Mouse (Mus musculus) heart, embryonic 16.5 days (tissue): ENCODE data around the gene Tm4sf20. TPM values are rescaled to one million over a fixed set of nuclear protein-coding genes. Genes with fewer than 3 reads are reported as not detected.

Source experiments
- ATAC-seq: fragments of 200-750 bp; cut with Nextera tagmentation; replicated peaks from 2 replicates; pipeline ENCODE4 v1.8.0; 2017; ENCODE audit warnings: moderate number of reproducible peaks; ENCODE audit not compliant: insufficient read depth, low FRiP score; ENCODE audit errors: extremely low read depth
- H3K27ac ChIP-seq: fragments of 300-500 bp; sonication (generic); 2 replicates; pipeline ENCODE4 v1.5.1; 2014; ENCODE audit warnings: mild to moderate bottlenecking, low read length, control low read depth, moderate library complexity
- H3K27me3 ChIP-seq: fragments of 300-500 bp; sonication (generic); 2 replicates; pipeline ENCODE4 v1.6.1; 2014; ENCODE audit warnings: low read length, mixed read lengths; ENCODE audit not compliant: control insufficient read depth, insufficient read depth
- H3K36me3 ChIP-seq: fragments of 300-500 bp; sonication (generic); 2 replicates; pipeline ENCODE4 v1.6.1; 2014; ENCODE audit not compliant: control insufficient read depth, insufficient read depth
- H3K4me1 ChIP-seq: fragments of 300-500 bp; sonication (generic); 2 replicates; pipeline ENCODE4 v1.6.1; 2014; ENCODE audit warnings: low read length, mixed read lengths; ENCODE audit not compliant: control insufficient read depth, insufficient read depth
- H3K4me2 ChIP-seq: fragments of 300-500 bp; sonication (generic); 2 replicates; pipeline ENCODE4 v1.6.1; 2014; ENCODE audit warnings: low read depth, mild to moderate bottlenecking, control low read depth, low read length
- H3K4me3 ChIP-seq: fragments of 300-500 bp; sonication (generic); 2 replicates; pipeline ENCODE4 v1.5.1; 2014; ENCODE audit warnings: mild to moderate bottlenecking, control low read depth, low read length
- H3K9ac ChIP-seq: fragments of 300-500 bp; sonication (generic); 2 replicates; pipeline ENCODE4 v1.6.1; 2014; ENCODE audit warnings: low read length, control low read depth
- H3K9me3 ChIP-seq: fragments of 300-500 bp; sonication (generic); replicated peaks from 2 replicates; pipeline ENCODE4 v1.6.1; 2016; ENCODE audit warnings: low read length; ENCODE audit not compliant: control insufficient read depth
- WGBS: fragments of 180-500 bp; shearing (Covaris S2); extraction: QIAGEN DNeasy Blood & Tissue Kit; methylation state at CpG from one replicate; pipeline ENCODE4 v1.1.7; 2014; 5-methylcytosine and 5-hydroxymethylcytosine counted together
- polyA plus RNA-seq: library from polyadenylated mRNA; unstranded; fragments of >200 nt; fragmentation: Nextera tagmentation; extraction: Ambion mirVana; gene quantifications from 2 replicates; pipeline ENCODE4 v1.2.1, GENCODE M21; 2015

The Tm4sf20 gene
- polyA plus RNA-seq, 1 experiment from 2014 or later: 0.67 TPM

DNA sequence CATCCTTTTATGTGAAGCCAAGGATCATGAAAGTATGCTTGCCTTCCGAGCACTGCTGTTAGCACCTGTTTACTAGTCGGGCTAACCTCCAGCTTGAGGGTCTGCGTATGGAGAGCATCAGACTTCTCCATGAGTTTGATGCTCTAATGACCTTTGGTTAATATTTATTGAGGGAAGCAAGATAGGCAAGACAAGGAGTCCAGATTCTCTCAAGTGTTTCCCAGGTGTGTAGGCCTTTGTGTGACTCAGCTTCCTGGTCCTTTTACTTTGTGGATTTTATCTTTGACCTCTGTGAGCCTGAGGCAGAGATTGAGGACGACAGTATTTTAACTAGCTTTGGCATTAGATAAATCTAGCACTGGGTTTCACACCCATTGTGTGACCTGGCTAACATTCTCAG lies 1.6 kb downstream of the Tm4sf20 start:
- no peak for ATAC-seq

DNA sequence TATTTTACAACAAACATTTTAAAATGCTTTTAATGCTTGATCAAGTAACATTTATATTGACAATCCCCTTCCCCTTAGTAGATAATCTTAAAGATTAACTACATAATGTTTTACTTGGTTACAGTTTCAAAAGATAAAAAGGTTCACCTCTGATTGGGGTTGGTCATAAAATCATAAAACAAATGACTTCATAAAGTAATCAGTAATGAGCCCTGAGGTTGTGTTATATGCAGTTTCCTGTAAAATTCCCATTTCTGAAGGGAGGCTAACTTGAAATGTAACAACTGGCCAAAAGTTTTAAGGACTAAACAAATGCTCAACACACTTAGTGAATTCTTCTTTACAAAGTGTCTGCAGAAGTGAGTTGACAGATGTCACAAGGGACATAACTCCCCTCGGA lies 2.0 kb downstream of the Tm4sf20 start:
- Histone ChIP-seq H3K4me1 (peaks cover 3% of the 10 kb centered on the region; the same call in 1 of the 2 replicates), H3K27me3 (no peaks in the 10 kb centered on the region)
- WGBS: 18% methylated on average over 1 of the region's 1 CpGs

More for the DNA sequence above, 1.6 kb downstream of the Tm4sf20 start:
- Histone ChIP-seq H3K36me3 (peaks cover 7% of the 10 kb centered on the region), H3K9me3 (no peaks in the 10 kb centered on the region), H3K27ac (no peak overlapping the region), H3K9ac (no peak overlapping the region), H3K4me2 (no peak overlapping the region), H3K27me3 (no peaks in the 10 kb centered on the region), H3K4me3 (no peak overlapping the region), H3K4me1 (peaks cover 3% of the 10 kb centered on the region; the same call in 1 of the 2 replicates)
- 40% methylated on average over 4 of the region's 4 CpGs for WGBS

GRCm38 (mm10) chr1:82762274-82762673 lies 6.0 kb downstream of the Tm4sf20 start:
- WGBS: 81% methylated on average over 1 of the region's 1 CpGs
- H3K27me3 ChIP-seq: no peaks in the 10 kb centered on the region
- no peak for ATAC-seq
- H3K27ac ChIP-seq: no peak overlapping the region
- no peak overlapping the region for H3K4me2 ChIP-seq
- peaks cover 7% of the 10 kb centered on the region for H3K36me3 ChIP-seq
- H3K9me3 ChIP-seq: no peaks in the 10 kb centered on the region
- H3K4me1 ChIP-seq: peaks cover 3% of the 10 kb centered on the region; the same call in 1 of the 2 replicates
- no peak overlapping the region for H3K4me3 ChIP-seq
- H3K9ac ChIP-seq: no peak overlapping the region

More for the DNA sequence above, 2.0 kb downstream of the Tm4sf20 start:
- Histone ChIP-seq H3K9ac (no peak overlapping the region), H3K4me3 (no peak overlapping the region), H3K27ac (no peak overlapping the region), H3K36me3 (peaks cover 7% of the 10 kb centered on the region), H3K4me2 (no peak overlapping the region), H3K9me3 (no peaks in the 10 kb centered on the region)
- no peak for ATAC-seq

- Histone ChIP-seq H3K4me3 (no peak overlapping the region), H3K27ac (no peak overlapping the region), H3K9ac (no peak overlapping the region), H3K36me3 (peaks cover 7% of the 10 kb centered on the region), H3K27me3 (no peaks in the 10 kb centered on the region), H3K4me1 (peaks cover 2% of the 10 kb centered on the region; the same call in 1 of the 2 replicates), H3K4me2 (no peak overlapping the region), H3K9me3 (no peaks in the 10 kb centered on the region)
- no peak for ATAC-seq
- WGBS: 86% methylated on average over 8 of the region's 8 CpGs
Measured at GRCm38 (mm10) chr1:82761454-82762169, 6.6 kb downstream of the Tm4sf20 start.

DNA sequence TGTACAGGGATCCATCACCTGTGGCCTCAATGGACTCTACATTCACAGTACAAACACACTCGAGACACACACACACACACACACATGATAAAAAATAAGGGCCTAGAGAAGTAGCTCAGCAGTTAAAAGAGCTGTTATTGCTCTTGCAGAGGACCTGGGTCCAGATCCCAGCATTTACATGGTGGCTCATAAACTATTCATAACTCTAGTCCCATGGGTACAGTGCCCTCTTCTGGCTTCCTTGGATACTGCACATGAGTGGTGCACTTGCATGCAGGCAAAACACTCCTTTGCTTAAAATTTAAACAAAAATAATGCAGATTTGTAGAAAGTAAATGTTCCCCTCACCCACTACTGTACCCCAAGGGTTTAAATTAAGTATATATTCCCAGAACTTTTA lies 8.7 kb downstream of the Tm4sf20 start:
- no peak for ATAC-seq
- peaks cover 20% of the 10 kb centered on the region for H3K36me3 ChIP-seq
- WGBS: 87% methylated on average over 1 of the region's 1 CpGs

GRCm38 (mm10) chr1:82747714-82748452 lies 20.4 kb downstream of the Tm4sf20 start:
- Histone ChIP-seq H3K27ac (no peak overlapping the region), H3K27me3 (no peaks in the 10 kb centered on the region), H3K36me3 (peaks cover 21% of the 10 kb centered on the region), H3K4me2 (no peak overlapping the region), H3K9ac (no peak overlapping the region), H3K4me1 (no peaks in the 10 kb centered on the region), H3K9me3 (no peaks in the 10 kb centered on the region), H3K4me3 (no peak overlapping the region)
- no peak for ATAC-seq
- 86% methylated on average over 2 of the region's 2 CpGs for WGBS

More for the DNA sequence above, 8.7 kb downstream of the Tm4sf20 start:
- no peak overlapping the region for H3K27ac ChIP-seq
- no peaks in the 10 kb centered on the region for H3K27me3 ChIP-seq
- no peak overlapping the region for H3K9ac ChIP-seq
- no peak overlapping the region for H3K4me2 ChIP-seq
- H3K9me3 ChIP-seq: no peaks in the 10 kb centered on the region
- no peaks in the 10 kb centered on the region; the same call in 1 of the 2 replicates for H3K4me1 ChIP-seq
- no peak overlapping the region for H3K4me3 ChIP-seq

DNA sequence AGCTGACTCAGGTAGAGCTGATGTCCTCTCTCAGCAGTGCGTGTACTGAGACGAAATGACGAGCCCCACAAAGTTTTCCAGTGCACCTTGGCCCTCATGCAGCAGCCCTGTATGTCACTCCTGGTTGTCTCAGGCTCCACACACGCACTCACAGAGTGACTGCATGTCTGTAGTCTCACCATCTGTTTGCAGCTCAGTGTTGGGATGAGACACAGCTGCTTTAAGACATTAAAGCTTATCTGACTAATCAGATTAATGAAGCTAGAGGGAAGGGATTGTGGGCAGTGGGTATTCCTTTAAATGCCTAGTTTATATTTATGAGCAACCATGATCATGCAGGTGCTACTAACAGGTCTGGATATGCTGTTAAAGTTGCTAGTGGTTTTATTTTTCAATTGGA lies 21.9 kb downstream of the Tm4sf20 start:
- no peak overlapping the region for H3K4me3 ChIP-seq
- 83% methylated on average over 4 of the region's 4 CpGs for WGBS
- ATAC-seq: no peak
- no peak overlapping the region for H3K27ac ChIP-seq
- no peak overlapping the region for H3K4me2 ChIP-seq
- peaks cover 24% of the 10 kb centered on the region for H3K36me3 ChIP-seq
- H3K9me3 ChIP-seq: no peaks in the 10 kb centered on the region
- no peak overlapping the region for H3K9ac ChIP-seq
- no peaks in the 10 kb centered on the region for H3K27me3 ChIP-seq
- H3K4me1 ChIP-seq: no peaks in the 10 kb centered on the region

DNA sequence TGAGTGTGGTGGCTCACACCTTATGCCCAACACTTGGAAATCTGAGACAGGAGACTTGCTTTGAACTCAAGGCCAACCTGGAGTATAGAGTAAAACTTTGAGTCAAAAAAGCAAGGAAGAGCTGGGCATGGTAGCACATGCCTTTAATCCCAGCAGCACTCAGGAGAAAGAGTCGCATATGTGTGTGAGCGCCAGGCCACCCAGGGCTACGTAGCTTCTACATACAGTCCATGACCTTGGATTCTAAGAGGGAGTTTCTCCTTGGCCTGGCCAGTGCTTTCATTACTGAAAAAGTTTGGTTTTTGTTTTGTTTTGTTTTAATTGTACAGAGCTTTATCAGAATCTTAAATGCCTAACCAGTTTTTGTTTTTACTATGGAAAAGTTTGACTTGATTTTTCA lies 24.3 kb downstream of the Tm4sf20 start:
- WGBS: 84% methylated on average over 3 of the region's 3 CpGs
- Histone ChIP-seq H3K4me2 (no peak overlapping the region), H3K4me3 (no peak overlapping the region), H3K4me1 (no peaks in the 10 kb centered on the region), H3K36me3 (peaks cover 23% of the 10 kb centered on the region), H3K27me3 (no peaks in the 10 kb centered on the region), H3K27ac (no peak overlapping the region), H3K9ac (no peak overlapping the region), H3K9me3 (no peaks in the 10 kb centered on the region)
- no peak for ATAC-seq

GRCm38 (mm10) chr1:82741539-82741938 lies 26.7 kb downstream of the Tm4sf20 start:
- H3K27me3 ChIP-seq: no peaks in the 10 kb centered on the region
- no peaks in the 10 kb centered on the region for H3K4me1 ChIP-seq
- H3K9me3 ChIP-seq: no peaks in the 10 kb centered on the region
- H3K4me2 ChIP-seq: no peak overlapping the region
- H3K36me3 ChIP-seq: peaks cover 27% of the 10 kb centered on the region
- H3K9ac ChIP-seq: no peak overlapping the region
- no peak overlapping the region for H3K4me3 ChIP-seq
- no peak for ATAC-seq
- 78% methylated on average over 7 of the region's 7 CpGs for WGBS
- H3K27ac ChIP-seq: no peak overlapping the region
